Mouse (Mus musculus) ovary, adult 18-20 months (tissue): Measurements from ENCODE around the gene Ttk.

Experiments
- DNase-seq: peaks from one replicate; pipeline ENCODE4 v3.0.0; 2022; ENCODE audit warnings: low spot score, mixed read lengths

Gene Ttk

GRCm38 (mm10) chr9:83902086-83902485, 67.6 kb downstream of the Ttk start:
- DNase-seq: no peak

GRCm38 (mm10) chr9:83905820-83906219, 71.3 kb downstream of the Ttk start:
- no peak for DNase-seq

- DNase-seq: no peak
Measured at GRCm38 (mm10) chr9:83907017-83907416, 72.5 kb downstream of the Ttk start.

GRCm38 (mm10) chr9:83909836-83910235, 75.3 kb downstream of the Ttk start:
- DNase-seq: no peak

- DNase-seq: no peak
Measured at GRCm38 (mm10) chr9:83910926-83911325, 76.4 kb downstream of the Ttk start.
